Mouse (Mus musculus) forelimb bud, embryonic 11.5 days (tissue): ENCODE measurements at regions not wholly inside any gene's neighbourhood (a gene's known extent, or its start where the extent isn't known, plus 50 kb on each side); places are given as distances from the start of the nearest gene placed in this dataset.

ENCODE experiments used
- DNase-seq: peaks from one replicate; pipeline ENCODE4 v3.0.0-alpha.2; 2012; ENCODE audit warnings: low read depth, low spot score

- peak; percentile 11 for DNase-seq
Observed at GRCm38 (mm10) chr6:112119180-112119579, 154.4 kb upstream of the Lmcd1 start.

DNA sequence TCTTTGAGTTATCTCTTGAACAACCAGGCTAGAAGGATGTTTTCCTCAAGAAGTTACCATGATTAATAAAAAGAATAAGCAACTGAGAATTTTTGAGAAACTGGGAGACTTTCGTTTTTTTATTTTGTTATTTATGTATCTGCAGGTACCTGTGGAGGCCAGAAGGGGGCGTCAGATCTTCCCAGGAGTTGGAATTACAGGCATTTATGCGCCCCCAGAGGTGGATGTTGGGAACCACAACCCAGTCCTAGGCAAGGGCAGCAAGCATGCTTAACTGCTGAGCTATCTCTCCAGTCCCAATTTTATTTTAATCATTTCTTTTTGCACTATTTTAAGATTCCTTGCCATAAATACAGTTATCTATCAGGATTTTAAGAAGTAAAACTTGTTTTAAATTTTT is 140.0 kb upstream of the Lmcd1 start:
- DNase-seq: peak; percentile 35

- peak; percentile 35 for DNase-seq
Observed at GRCm38 (mm10) chr6:112152535-112153364, 120.8 kb upstream of the Lmcd1 start.

DNA sequence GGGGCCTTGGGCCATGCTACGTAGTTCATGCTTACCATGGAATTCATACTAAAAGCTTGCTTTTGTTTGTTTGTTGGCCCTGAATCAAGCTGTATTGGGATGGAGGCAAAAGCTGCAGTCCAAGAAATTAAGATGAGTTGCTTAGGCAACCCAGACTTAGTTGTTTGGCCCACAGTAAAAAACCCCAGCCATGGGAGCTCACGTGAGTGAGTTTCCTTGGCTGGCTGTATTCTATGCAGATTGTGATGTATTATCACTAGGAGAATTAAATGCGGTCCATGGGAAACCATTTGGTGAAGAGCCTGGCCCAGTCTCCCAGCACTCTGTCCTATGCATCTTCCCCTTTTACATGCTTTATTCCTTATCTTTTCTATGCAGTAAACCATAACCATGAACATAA is 106.1 kb upstream of the Lmcd1 start:
- DNase-seq: no peak

GRCm38 (mm10) chr6:112176344-112176743 is 97.2 kb upstream of the Lmcd1 start:
- DNase-seq: no peak

DNA sequence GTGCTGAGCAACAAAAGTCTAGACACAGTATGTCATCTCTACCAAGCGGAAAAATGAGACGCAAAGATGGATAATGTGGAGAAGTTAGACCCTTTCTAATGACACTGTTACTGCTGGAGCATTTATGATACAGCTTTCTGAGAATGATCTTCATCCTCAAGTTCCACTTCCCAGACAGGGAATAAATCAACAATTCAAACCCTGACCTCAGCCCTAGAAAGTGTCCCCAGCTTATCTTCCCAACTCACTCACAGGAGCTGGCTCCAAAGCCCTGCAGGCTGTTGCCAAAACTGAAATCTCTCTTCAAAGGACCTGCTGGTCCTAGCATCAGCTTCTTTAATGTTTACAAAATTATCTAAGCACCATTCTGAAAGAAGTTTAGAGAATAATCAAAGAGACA is 85.9 kb upstream of the Lmcd1 start:
- no peak for DNase-seq

DNA sequence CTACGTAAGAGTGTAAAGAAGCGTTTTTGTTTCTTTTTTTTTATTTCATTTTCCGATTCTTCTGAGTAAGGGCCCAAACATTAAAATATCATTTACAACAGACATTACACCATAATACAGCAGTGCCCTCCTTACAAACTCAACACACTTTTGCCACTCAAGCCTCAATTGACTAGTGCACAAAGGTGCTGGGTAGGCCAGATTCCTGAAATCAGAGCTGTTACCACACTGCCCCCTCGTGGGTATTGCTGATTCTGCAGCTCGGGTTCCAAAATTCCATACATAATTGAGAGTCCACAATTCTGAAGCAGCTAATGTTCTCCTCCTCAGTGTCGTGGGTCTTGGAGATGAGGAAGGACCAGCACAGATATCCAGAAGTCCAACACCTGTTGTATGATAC is 82.5 kb upstream of the Lmcd1 start:
- DNase-seq: peak; percentile 73

GRCm38 (mm10) chr6:112197445-112197844 is 76.1 kb upstream of the Lmcd1 start:
- DNase-seq: peak; percentile 79

GRCm38 (mm10) chr6:112199241-112199640 is 74.3 kb upstream of the Lmcd1 start:
- DNase-seq: no peak

DNA sequence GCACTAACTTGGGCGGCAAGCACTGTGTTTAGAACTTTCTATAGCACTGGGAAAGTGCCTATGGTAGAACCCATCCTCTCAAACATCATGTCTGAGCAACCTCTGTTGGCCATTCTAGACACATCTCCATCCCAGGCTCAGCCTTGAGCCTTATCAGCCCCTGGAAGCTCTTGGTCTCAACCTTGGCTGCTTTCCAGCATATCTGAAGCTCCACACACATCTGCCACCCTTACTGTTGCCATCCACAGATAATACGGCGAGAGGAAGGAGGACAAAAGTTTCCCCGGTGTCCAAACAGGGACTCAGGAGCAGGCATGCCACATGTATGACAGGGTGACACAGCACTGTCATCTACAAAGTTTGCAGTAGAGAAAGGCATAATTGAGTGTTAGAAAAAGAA is 71.4 kb upstream of the Lmcd1 start:
- no peak for DNase-seq

DNA sequence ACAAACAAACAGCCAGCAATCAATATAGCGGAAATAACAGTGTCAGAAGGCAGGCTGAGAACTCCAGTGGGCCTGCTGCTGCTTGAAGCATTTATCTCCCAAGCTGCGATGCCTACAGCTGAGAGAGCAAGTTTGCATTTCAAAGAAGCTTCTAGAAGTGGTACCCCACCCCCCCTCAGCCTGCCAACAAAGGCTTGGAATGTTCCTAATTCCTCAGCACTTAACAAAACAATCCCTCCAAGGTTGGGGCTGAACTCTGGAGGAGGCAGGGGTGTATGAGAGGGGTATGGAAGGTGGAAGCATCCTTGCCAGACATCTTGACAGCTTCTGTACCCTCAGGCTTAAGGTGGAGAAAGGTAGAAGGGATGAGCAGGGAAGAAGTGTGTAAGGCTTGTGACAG is 70.2 kb upstream of the Lmcd1 start:
- DNase-seq: no peak

DNA sequence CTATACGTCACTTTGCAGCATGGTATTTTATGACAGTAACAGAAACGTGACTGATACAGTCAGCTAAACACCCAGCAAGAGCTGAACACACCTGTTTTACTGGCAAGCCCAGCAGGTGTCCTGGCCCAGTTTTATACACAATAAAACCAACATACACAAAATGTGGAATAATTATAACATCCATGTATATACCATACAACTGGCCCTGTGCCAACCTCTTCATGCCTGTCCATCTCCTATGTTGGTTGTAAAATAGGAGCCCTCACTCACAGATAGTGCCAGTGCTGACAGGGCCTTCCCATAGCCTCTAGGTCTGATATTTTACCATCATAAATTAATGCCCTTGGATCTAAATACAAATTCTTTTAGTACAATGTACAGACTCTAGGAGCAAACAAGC is 68.6 kb upstream of the Lmcd1 start:
- no peak for DNase-seq

DNA sequence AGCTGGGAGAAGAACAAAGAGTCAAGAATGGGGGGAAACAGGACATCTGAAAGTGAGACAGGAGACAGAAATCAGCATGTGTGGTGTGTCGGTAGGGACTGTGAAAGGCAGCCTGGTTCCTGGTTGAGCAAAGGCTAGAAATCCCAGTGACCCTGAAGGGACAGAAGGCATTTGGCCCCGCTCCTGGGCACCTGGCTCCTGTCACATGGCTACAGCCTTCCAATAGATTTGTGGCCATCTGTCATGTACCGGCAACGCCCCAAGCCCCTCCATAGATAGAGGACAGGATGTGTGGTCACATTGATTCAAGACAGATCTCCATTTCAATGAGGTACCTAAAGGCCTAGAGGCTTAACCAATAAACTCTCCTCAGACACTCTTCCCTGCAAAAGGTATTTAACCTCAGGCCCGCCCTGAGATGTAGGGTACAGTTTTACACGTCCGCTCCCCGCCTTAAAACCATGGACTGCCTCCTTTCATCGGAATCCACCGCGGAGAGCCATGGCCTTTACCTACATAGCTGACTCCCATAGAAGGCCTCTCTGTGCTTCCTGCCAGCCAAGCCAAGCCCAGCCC is 68.0 kb upstream of the Lmcd1 start:
- no peak for DNase-seq

DNA sequence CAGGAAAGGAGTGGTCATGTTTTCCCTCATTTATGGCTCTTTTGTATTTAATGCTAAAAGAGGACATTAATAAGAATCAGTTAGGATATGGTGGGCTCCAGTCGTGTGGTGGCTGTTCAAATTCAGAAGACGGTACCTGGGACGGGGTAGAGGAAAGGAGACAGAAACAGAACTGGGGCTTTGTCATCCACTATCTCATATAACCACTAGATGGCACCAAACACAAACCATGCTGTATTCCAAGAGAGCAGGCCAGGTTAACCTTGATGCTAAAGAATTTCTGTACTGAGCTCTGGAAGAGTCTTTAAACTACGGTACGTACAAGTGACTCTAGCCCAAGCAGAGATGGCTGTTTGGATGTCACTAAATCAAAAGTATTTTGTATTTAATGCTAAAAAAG is 66.3 kb upstream of the Lmcd1 start:
- DNase-seq: peak; percentile 72

- DNase-seq: peak; percentile 78
Observed at GRCm38 (mm10) chr6:112210238-112210950, 63.2 kb upstream of the Lmcd1 start.

GRCm38 (mm10) chr6:112216868-112217267 is 56.7 kb upstream of the Lmcd1 start:
- DNase-seq: no peak

DNA sequence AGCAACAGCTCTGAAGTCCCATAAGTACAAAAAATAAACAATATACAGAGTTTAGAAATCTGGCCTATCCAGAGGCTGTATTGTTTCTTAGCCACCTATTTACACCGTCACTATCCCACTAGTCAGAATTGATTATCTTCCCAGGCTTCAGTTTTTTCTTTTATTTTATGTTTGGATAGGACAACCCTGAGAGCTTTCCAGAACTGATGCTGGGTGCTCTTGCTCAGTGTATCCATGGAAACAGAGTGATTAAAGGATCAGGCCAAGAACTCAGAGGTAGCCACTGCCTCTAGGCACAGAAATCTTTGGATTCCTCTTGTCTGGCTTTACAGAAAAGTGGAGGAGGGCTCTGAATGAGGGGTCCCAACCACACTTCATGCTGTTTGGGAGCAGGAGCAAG is 55.3 kb upstream of the Lmcd1 start:
- no peak for DNase-seq

DNA sequence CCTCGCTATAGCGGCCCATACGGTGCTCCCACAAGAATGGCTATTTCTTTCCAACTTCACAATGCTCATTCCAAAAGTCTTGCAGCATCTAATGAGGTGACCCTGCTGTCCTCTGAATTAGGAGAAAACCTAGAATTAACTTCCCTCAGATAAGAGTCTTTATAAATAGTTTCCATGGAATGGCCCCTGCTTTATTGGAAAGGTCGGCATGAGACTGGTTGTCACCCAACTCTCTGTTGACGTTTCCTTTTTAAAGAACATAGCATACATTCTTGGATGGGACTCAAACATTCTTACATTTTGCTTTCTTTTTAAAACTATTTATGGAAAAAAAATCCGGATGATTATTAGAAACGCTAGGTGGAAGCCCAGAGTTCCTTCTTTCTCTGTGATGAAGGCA is 53.9 kb upstream of the Lmcd1 start:
- DNase-seq: no peak

- no peak for DNase-seq
Observed at GRCm38 (mm10) chr6:112220149-112220548, 53.4 kb upstream of the Lmcd1 start.

- no peak for DNase-seq
Observed at GRCm38 (mm10) chr6:112221373-112221772, 52.2 kb upstream of the Lmcd1 start.

DNA sequence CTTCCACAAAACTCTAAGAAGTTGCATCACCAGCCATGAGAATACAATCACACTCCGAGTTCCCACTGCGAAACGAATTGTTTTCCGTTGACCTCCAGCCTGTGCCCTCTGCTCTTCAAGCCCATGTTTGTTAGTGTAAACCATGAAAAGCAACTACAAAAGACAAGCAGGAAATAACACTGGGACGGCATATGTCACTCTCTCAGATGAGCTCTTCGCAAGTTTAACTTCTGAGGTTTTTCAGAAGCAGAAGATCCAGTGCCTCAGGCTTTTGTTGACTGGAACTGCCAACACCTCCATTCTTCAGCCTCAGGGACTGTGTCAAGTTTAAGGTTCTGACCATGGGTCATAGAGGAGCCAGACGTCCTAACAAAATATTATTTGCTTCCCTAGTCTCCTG is 50.2 kb upstream of the Lmcd1 start:
- no peak for DNase-seq
